Mouse (Mus musculus) mature B cell (primary cell): Measurements from ENCODE around the gene Arid4a.

Experiments
- in situ Hi-C: fragments of 300-500 bp; cut with MboI; formaldehyde crosslinking; loops from 2 replicates; pipeline ENCODE4 v1.14.3; 2019

The Arid4a gene

DNA sequence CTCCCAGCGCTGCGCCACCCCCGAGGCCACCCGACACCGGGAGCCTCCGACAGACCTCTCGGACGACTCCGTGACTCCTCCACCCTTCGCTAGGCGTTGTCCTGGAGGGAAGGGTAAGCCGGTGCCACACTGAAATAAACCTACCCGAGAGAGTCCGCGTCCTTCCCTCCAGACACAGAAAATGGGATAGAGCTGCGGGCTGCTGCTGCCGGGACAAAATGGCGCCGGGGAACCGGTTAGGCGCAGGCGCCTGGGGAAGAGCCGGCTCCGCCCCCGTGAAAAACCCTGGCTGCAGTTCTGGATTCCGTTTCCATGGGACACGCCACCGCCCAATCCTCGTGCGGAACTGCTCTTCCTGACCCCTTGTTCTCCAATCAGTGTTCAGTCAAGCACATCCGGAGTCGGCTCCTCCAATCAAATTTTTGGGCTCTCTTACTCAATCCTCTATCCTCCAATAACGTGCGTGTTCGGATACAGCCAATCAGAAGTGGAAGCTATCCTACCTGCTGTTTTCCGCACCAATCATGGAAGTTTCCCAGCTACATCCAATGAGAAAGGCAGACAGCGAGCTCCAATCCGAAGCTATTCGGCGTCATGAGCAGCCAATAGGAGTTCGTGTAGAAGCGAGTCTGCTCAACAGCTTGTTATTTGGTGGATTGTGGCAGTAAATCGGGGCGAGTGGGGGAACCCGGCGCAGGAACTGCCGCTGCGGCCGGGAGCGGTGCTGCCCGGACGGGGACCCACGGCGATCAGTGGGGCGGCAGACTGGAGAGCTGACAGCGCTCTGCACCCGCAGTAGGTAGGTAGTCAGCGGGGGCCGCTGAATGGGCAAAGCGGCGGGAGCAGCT lies at the start of gene Arid4a:
Gene Arid4a (plus strand): TSS at position 628 of the 848 bp plus-strand sequence.
- in situ Hi-C loops, result no loop called here

DNA sequence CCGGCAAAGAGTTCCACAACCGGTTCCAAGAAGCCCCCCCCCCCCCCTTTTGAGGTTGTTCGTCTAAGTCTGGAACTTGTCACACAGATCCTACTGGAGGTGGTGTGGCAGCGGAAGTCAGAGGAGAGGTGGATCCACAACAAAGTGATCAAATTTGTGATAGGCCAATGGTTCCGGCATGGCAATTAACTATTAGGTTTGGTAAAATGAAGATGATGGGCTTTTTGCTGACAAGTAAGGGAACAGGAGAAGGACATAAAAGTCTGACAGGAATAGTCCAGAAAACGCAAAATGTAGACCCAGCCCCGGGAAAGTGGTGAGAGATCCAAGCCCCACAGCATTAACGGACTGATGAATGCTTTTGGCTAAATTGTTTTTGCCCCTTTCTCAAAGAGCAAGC lies 48.2 kb upstream of the Arid4a start:
- in situ Hi-C loops, result loop anchor here (25.0 kb wide), 1 partner anchor 1805 kb away; the partner anchor contains the start of genes Lrr1 and Rps29

DNA sequence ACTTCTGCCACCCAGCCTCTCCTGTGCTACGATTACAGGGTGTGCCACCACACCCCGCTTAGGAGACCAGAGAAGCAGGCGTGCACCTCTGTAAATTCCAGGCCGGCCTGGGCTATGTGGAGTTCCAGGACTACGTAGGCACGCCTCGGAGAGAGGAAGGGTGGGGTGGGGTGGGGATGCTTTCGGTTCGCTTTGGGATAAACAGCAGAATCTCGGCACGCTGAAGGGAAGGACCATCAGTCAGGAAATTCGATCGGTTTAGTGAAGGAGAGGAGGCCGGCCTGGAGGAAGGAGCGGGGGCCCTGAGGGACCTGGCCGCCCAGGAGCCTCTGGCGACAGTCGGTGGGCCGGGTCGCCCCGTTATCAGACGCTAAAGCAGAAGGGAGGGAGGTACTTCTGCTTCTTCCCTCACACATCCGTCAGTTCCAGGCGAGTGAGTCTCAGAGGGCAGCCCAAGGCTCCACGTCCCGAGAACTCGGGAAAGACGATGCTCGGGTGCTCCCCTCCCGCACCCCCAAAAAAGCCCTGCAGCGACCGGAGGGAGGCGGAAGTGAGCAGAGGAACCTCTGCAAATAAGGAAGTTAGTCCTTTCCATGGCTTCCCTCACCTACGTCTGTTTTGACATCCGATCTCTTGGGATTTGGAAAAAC lies 47.5 kb upstream of the Arid4a start:
- in situ Hi-C loops, result loop anchor here (25.0 kb wide), 1 partner anchor 1806 kb away; the partner anchor contains the start of genes Lrr1 and Rps29

DNA sequence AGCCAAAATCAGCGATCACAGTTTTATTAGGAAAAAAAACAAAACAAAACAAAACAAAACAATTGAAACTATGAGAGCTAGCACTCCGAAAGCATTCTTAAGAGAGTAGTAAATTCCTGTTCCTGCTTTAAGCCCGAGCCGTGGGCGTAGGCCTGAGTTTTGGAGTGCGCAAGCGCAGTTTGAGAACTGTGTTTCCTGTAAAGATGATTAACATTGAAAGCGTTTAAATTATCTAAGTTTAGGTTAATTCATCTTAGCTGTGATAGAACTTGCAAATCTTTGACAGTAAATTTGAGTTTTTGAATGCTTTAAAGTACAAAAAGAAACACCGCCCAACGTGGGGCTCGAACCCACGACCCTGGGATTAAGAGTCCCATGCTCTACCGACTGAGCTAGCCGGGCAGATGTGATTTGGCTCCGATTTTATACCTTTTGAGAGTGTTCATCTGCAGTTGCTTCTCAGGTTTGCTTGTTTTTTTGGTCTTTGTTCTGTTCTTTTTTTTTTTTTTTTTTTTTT lies 46.9 kb upstream of the Arid4a start:
- in situ Hi-C loops, result loop anchor here (25.0 kb wide), 1 partner anchor 1807 kb away; the partner anchor contains the start of genes Lrr1 and Rps29

DNA sequence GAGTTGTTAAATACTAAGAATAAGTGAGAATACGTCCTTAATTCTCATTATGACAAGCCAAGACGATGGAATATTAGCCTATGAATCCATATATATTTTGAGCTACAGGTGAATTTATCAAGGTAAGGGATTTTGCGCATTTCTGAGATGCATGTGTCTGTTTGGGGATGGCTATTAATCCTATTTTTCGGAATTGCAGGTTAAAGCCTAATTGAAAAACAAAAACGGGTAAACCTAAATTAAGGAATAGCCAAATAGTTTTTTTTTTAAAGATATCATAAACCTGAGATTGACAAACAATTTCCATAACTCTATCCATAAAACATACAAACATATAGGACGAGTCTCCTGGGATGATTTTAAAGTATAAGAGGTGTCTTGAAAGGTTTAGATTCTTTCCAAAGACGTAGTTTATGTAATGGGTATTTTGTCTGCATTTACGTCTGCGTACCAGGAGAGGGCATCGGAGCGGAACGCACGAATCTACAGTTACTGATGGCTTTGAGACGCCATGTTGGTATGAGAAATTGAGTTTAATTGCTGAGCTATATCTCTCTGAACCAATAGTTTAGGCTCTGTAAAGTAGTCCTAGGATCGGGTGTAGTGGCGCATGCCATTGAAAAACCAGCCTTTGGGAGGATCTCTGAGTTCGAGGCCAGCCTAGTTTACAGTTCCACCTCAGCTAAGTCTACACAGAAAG lies 46.2 kb upstream of the Arid4a start:
- in situ Hi-C loops, result loop anchor here (25.0 kb wide), 1 partner anchor 1807 kb away; the partner anchor contains the start of genes Lrr1 and Rps29

DNA sequence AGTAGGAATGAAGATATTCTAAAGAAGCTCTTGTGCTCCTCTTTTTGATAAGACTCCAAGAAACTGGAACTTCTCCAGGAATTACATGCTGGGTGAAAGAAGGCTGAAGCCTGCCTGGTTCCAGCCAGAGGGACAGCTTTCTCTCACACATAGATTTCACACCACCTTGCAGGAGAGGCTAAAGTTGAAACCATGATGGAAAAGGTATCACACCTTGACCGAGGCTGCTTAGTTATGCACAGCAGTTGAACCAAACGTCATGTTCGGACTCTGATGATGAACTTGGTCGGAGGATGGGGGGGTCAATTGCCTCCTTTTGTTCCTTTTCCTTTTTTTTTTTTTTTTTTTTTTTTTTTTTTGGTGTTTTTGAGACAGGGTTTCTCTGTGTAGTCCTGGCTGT lies 42.0 kb upstream of the Arid4a start:
- in situ Hi-C loops, result loop anchor here (25.0 kb wide), 1 partner anchor 1812 kb away; the partner anchor contains the start of genes Lrr1 and Rps29

DNA sequence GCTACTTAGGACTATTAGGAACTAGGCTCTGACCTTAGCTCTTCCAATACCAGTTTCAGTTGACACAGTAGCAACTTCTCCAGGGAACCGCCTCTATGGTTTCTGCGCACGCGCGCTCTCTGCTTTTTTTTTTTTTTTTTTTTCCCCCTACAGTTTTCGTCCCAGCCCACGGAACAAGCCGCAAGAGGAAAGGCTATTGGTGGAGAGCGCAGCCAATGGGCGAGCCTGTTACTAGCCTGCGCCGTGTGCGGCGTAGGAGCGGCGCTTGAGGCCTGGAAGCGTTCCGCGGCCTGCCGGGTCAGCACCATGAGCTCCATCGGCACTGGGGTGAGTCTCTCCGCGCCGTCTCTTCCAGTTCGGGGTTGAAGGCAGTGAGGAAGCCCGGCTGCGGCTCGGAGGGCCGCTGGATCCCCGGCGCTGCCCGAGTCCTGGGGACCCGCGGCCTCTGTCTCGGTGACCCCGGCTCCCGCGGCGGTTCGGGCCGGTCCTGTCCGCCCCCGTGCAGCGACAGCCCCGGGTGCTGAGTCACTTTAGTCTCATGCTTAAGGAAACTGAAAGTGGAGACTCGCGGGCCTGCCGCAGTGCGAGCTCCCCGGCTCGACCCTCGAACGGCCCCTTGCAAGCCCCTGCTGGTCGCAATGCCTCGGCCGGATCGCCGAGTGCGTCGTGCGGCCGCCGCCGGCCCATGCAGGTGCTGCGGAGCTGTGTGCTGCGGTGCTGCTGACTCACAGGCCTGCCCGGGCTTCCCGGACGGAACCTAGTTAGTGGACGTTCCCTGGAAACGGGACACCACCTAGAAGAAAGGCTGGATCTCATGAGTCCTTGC lies 41.1 kb upstream of the Arid4a start, which contains the start of gene Psma3:
Gene Psma3 (plus strand): TSS at position 181 of the 826 bp plus-strand sequence.
- in situ Hi-C loops, result loop anchor here (25.0 kb wide), 1 partner anchor 1812 kb away; the partner anchor contains the start of genes Lrr1 and Rps29

DNA sequence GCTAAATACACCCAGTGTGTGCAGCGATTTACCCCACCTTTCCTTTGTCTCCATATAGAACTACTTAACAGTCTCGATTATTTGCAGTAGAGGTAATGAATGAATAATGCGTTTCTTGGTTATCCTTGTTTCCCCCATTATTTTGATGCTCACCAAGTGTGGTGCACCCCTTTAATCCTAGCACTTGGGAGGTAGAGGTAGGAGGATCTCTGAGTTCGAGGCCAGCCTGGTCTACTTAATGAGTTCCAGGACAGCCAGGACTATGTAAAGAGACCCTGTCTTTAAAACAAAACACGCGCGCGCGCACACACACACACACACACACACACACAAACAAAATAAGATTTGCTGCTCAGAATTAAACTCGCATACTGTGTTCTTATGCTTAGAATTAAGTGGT lies 40.4 kb upstream of the Arid4a start:
- in situ Hi-C loops, result no loop called here

DNA sequence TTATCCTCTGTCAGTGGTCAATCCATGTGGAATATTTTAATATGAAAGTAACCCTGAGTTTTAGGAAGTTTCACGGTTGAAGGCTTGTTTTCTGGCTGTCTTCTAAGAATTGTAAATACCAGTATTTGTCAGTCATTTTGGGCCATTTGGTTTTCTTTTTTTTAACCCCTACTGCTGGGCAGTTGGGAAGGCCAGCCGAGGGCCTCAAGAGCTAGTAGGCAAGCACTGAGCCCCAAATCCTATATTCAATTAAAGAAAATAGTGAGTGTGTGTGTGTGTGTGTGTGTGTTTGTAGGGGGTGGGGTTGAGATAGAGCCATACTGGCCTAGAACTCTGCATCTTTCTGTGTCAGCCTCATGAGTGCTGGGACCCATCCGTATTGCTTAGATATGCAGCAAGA lies 39.9 kb upstream of the Arid4a start:
- in situ Hi-C loops, result no loop called here

DNA sequence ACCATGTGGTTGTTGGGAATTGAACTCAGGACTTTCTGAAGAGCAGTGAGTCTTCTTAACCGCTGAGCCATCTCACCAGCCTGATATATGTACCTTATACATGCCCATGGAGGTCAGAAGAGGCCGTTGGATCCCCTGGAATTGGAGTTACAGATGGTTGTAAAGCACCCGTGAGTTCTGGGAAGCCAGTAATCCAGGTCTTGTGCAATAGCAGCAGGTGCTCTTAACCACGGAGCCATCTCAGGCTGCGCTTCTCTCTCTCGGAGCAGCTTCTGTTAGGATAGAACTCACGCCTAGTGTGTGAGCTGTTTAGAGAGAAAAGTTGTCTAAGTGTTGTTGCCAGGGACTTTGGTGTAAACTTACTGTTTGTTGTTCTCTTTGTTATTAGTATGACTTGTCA lies 37.4 kb upstream of the Arid4a start:
- in situ Hi-C loops, result no loop called here

DNA sequence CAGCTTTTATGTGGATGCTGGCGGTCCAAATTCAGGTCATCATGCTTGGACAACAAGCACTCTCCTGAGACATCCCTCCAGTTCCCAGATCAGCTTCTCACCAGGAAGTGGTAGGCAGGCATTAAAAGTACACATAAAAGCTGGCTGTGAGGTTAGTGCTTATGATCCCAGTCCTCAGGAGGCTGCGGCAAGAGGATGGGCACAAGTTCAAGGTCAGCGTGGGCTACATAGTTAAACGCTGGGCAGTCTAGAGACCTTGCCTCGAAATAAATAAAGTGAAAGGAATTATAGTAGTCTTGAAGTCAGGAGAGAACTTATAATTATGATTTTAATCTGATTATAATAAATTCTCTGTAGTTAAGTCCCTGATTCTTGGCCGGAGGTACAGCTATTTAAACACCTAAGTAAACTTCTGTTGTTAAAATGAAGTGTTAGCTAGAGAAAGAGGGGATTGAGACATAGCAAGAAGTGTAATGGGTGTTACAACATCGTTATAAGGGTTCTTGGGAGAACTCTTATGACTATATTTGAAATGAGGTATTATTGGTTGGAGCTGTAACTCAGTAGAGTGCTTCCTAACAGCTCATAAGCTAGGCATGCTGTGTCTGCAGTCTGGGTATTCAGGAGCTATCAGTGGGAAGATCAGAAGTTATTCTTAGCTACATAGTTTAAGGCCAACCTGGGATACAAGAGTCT lies 30.8 kb upstream of the Arid4a start:
- in situ Hi-C loops, result no loop called here

DNA sequence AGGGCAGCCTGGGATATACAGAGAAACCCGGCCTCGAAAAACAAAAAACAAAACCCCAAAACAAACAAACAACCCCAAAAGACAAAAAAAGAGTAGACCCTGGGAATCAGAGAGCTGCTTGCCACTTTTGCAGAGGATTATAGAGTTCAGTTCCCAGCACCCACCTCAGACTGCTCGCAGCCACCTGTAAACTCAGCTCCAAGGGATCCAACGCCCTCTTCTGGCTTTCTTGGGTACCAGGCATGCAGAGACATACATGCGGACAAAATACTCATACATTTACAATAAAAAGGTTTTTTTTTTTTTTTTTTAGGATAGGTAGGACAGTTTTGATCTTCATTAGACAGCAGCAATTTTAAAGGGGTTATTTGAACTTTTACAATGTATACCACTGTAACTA lies 18.6 kb upstream of the Arid4a start:
- in situ Hi-C loops, result no loop called here

DNA sequence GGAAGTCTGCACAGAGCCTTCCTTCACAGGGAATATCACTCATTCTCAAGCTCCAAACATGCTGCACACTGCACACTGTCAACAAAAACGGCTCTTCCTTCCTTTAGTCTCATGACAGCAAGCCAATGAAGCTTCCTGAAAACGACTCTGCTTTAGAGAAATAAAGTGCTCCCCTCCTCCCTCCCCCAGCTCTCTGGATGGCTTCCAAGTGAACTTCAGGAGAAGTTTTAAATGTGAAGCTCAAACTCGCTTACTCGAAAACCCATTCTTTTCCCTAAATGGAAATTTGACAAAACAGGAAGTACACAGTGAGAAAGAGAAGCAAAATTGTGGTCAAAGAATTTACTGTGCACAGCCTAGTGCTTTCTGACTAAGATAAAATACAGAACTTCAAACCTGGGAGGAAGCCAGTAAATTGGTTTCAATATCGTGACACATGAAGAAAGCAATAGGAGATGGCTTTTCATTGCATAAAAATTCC lies 16.3 kb upstream of the Arid4a start:
- in situ Hi-C loops, result no loop called here

DNA sequence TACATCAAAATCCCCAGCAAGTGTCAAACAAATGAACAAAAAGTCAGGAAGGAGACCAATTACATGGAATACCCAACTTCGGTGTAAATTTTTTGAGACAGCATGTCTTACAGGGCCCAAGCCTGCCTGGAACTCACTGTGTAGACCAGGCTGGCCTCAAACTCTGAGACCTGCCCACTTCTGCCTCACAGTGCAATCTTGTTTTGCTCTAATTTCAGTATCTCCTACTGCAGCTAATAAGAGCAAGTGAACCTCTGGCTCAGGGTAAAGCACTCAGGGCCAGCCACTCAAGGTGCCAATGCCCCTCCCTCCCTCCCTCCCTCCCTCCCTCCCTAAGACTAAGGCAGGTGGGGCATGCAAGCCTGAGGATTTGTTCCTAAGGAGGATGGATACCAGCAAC lies 15.4 kb upstream of the Arid4a start:
- in situ Hi-C loops, result no loop called here

DNA sequence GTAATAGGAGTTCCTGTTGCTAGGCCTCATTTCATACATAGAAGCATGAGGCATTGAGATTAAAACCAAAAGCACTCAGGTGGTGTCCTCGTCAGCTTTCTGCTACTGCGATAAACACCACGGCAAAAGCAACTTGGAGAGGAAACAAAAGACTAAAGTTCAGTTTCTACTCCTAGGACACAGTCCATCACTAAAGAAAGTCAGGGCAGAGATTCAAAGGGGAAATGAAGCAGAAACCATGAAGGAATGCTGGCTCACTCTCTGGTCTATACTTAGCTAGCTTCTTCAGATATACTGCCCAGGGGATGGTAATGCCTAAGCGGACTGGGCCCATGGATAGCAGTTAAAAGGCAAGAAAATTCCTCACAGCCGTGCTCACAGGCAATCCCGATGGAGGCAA lies 14.3 kb upstream of the Arid4a start:
- in situ Hi-C loops, result no loop called here

DNA sequence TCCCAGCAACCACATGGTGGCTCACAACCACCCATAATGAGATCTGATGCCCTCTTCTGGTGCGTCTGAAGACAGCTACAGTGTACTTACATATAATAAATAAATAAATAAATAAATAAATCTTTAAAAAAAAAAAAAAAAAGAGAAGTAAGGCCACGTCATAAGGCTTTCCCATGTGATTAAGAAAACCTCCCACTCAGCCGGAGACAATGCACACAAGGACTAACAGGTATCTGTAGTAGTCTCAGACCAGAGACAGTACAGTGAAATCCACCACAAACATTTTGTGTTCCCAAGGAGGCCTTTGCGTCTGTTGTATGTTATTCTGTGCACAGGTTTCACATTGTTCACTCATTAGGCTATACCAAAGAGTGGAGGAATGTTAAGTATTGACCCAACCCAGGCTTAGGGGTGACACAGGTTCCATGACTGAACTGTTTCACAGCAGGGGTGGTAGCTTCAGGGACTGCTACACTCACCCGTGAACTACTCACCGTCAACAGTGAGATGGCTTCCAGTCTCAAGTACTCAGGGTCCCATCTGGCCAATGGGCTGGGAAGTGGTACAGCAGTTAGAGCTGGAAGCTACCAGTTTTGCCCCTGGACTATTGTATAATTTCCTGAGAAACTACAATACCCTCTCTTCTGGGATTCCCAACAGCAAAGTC lies 11.9 kb upstream of the Arid4a start:
- in situ Hi-C loops, result no loop called here

DNA sequence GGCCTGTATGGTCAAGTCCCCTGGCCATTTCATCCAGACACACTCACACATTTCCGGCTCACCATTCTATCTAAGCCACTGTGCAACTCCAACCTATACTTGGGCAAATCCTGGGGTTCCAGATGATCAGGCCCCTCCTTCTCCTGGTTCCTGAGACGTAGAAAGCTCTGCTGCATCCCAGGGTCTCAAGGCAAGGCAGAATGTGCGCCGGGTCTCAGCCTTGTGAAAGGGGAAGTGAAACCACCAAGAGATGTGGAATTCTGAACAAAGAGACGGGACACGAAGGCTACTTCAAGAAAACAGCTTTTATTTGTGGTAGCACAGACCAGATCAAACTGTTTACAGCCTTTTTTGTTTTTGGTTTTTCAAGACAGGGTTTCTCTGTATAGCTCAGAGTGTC lies 9.6 kb upstream of the Arid4a start:
- in situ Hi-C loops, result no loop called here

DNA sequence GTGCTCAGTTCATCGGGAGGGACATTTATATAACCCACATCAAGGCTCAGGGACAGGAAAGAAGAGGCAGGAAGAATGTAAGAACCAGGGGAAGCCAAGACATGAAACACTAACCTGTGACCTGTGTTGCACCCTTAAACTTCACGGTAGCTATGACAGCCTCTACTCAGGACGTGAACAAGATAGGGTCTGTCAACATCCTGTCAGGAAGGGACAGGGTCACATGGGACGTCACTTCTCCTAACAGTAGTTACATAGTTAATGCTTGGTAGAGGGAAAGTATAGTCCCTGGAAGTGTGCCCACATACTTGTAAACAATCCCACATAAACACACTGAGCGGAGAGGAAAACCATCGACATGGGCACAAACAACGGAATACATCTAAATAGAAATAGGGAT lies 8.9 kb upstream of the Arid4a start:
- in situ Hi-C loops, result no loop called here

DNA sequence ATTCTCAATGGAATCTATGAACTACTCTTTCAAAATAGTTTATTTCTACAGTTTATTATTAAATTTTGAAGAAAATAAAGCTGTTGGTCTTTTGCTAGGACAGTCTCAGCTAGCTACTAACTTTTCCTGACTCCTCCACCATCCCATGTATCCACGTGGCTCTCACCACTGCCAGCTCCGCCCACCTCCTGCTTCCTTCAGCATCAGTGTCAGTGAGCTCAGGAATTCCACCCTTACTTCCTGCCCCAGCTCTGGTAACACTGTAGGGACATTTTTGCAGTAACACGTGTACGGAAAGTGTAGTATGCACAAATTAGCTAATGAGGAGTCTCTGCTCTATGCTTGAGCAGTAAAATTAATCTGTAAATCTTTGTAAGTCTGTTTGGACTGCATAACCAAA lies 6.0 kb upstream of the Arid4a start:
- in situ Hi-C loops, result no loop called here
